Mouse (Mus musculus): ENCODE data around the gene Chml. TPM values are rescaled to one million over a fixed set of nuclear protein-coding genes. Genes with fewer than 3 reads are reported as not detected.

Gene Chml
- total RNA-seq (2022): 1 to 10 TPM; 6.7 to 9.7 (median 7.7) TPM

- DNase-seq (ENCODE audit: low spot score): peak; percentile 98
Measured at GRCm38 (mm10) chr1:175692246-175692996, at the start of gene Chml, which contains the start of gene Opn3. Gene Chml, minus strand, starts transcription at chr1:175692901. Gene Opn3, minus strand, starts transcription at chr1:175692776.

GRCm38 (mm10) chr1:175725771-175726170 lies 33.1 kb upstream of the Chml start:
- no peak for DNase-seq (ENCODE audit: low spot score)

GRCm38 (mm10) chr1:175716832-175717231 lies 24.1 kb upstream of the Chml start:
- no peak for DNase-seq (ENCODE audit: low spot score)

GRCm38 (mm10) chr1:175712338-175712909 lies 19.7 kb upstream of the Chml start:
- peak; percentile 45 for DNase-seq (ENCODE audit: low spot score)

GRCm38 (mm10) chr1:175708013-175708412 lies 15.3 kb upstream of the Chml start:
- no peak for DNase-seq (ENCODE audit: low spot score)

GRCm38 (mm10) chr1:175707599-175707998 lies 14.9 kb upstream of the Chml start:
- DNase-seq (ENCODE audit: low spot score): no peak

- DNase-seq (ENCODE audit: low spot score): no peak
Measured at GRCm38 (mm10) chr1:175701145-175701544, 8.4 kb upstream of the Chml start.

- no peak for DNase-seq (ENCODE audit: low spot score)
Measured at GRCm38 (mm10) chr1:175699796-175700195, 7.1 kb upstream of the Chml start.

GRCm38 (mm10) chr1:175699375-175699774 lies 6.7 kb upstream of the Chml start:
- DNase-seq (ENCODE audit: low spot score): no peak

GRCm38 (mm10) chr1:175698293-175698692 lies 5.6 kb upstream of the Chml start, which contains the start of gene Wdr64:
Gene Wdr64, plus strand, starts transcription at chr1:175698593.
- DNase-seq (ENCODE audit: low spot score): no peak

GRCm38 (mm10) chr1:175693429-175693960 lies 794 bp upstream of the Chml start:
- DNase-seq (ENCODE audit: low spot score): no peak

- DNase-seq (ENCODE audit: low spot score): no peak
Measured at GRCm38 (mm10) chr1:175692997-175693361, 278 bp upstream of the Chml start.

GRCm38 (mm10) chr1:175691686-175692245 lies 935 bp downstream of the Chml start:
- DNase-seq (ENCODE audit: low spot score): no peak

GRCm38 (mm10) chr1:175680995-175681394 lies 11.7 kb downstream of the Chml start:
- DNase-seq (ENCODE audit: low spot score): no peak

GRCm38 (mm10) chr1:175677459-175677858 lies 15.2 kb downstream of the Chml start:
- no peak for DNase-seq (ENCODE audit: low spot score)

GRCm38 (mm10) chr1:175675116-175675515 lies 17.6 kb downstream of the Chml start:
- DNase-seq (ENCODE audit: low spot score): peak; percentile 46

GRCm38 (mm10) chr1:175673563-175674325 lies 19.0 kb downstream of the Chml start:
- no peak for DNase-seq (ENCODE audit: low spot score)

- DNase-seq (ENCODE audit: low spot score): no peak
Measured at GRCm38 (mm10) chr1:175671626-175672025, 21.1 kb downstream of the Chml start.

- DNase-seq (ENCODE audit: low spot score): no peak
Measured at GRCm38 (mm10) chr1:175670042-175670441, 22.7 kb downstream of the Chml start.

GRCm38 (mm10) chr1:175669456-175669855 lies 23.2 kb downstream of the Chml start:
- no peak for DNase-seq (ENCODE audit: low spot score)

GRCm38 (mm10) chr1:175668666-175669405 lies 23.9 kb downstream of the Chml start:
- no peak for DNase-seq (ENCODE audit: low spot score)
